Mouse (Mus musculus) fat pad, adult 2 months (tissue): ENCODE measurements around the gene Lamtor3.
"Not testable (repeated sequence)": the region's sequence is repeated elsewhere in the genome, so short reads cannot be mapped to it uniquely, and the experiment has no call there.

ENCODE experiments used
- DNase-seq: peaks from one replicate; pipeline ENCODE4 v3.0.0-alpha.2; 2011; ENCODE audit warnings: low read depth, low spot score; ENCODE audit errors: extremely low read depth

Gene Lamtor3

GRCm38 (mm10) chr3:137959456-137959855, 41.1 kb downstream of the Lamtor3 start:
- DNase-seq, result no peak

GRCm38 (mm10) chr3:137961736-137962385, 43.6 kb downstream of the Lamtor3 start:
- no peak for DNase-seq

DNA sequence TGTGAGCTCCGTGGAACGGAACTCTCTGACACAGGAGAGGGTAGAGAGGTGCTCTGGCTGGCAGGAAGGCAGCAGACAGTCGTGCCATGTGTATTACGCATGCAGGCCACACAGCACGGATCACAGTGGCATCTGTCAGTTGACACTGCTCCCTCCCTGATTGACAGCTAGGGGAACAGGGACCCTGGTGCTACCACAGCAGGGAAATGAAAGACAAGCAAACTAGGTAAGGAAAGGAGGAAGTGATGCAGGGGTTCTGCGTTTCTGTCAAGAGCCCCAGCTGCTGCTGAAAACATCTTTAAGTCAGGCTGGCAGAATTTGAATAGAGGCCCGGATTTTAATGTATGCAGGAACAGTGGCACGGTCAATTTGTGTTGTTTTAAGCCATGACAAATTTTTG, 45.2 kb downstream of the Lamtor3 start:
- no peak for DNase-seq

- DNase-seq, result not testable (repeated sequence)
Observed at GRCm38 (mm10) chr3:137964014-137964413, 45.7 kb downstream of the Lamtor3 start.

GRCm38 (mm10) chr3:137968105-137968819, 50.0 kb downstream of the Lamtor3 start:
- no peak for DNase-seq

DNA sequence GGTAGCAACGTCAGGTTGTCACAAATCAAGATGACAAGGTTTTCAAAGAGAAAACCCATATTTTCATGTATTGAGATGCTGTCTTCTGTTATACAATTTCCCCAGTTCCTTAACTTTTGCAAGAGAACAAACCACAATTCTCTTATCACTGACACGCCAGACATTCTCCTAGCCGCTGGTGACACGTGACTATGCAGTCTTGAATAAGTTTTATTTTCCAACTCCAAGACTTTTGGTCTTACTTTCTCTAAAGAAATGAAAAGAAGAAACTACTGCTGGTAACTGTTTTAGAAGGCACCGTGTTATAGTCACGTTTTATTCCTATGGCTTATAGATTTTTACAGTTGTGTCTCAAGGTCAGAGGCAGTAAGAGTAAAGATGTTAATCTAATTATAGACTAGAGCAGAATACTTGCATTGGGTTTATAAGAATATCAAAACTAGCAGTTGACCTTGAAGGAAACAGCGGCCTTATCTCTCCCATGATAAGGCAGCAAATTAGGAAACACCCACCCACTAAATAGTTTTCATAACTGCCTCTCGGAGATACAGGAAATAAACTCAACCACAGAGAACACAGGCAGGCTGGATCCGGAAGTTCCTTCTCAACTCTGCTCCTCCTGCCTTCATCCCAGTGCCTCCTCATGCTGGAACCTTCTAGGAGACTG, 50.6 kb downstream of the Lamtor3 start:
- no peak for DNase-seq

DNA sequence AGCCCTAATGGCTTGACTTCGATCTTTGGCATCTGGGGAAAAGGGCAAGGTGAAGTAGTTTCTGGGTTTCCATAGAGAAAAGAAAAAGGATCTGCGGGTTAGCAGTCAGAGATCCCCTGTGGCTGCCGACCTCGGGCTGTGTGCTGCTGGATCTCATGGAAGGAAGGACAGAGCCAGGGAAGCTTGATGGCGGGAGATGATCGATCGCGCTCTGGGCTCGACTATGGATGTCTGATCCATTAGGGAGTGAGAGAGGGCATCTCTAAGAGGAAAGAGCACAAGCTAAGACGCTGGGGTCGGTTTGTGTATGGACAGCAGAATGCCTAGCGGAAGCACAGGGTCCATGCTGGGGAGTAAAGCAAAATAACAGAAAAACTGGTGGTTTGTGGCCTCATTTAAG, 51.6 kb downstream of the Lamtor3 start:
- DNase-seq, result no peak

DNA sequence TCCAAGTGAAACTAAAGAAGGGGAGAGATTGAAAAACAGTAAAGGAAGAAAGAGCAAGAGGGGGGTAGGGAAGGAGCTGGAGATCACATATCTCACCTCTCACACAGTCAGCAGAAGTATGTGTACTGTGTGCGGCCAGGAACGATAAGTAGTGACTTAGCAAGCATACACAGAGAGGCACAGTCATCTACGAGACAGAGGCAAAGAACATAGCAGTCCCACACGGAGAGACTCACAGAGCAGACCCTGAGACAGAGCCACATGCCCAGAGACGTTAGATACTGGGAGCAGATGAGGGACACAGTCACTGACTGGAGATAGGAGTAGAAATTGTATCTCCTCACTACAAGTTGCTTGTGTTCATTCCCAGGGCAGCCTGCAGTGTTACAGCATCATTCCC, 53.9 kb downstream of the Lamtor3 start:
- DNase-seq, result no peak

DNA sequence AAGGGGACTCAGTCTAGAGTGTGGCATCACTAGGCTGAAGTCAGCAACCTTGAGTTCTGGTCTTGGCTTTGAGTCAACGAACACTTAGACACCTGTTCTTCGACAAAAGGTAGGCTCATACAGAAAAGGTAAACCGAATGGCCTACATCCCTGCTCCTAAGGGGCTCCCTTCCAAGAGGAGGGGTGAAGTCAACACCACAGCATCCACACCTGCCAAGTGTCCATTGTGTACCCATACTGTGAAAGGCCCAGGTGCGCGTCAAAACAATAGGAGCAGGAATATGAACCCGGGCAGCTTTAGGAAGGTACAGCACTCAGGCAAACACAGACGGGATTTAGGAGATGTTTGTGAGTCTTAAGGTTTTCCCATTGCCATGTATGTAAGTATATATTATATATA, 54.7 kb downstream of the Lamtor3 start:
- DNase-seq, result no peak

- no peak for DNase-seq
Observed at GRCm38 (mm10) chr3:137974306-137974705, 56.0 kb downstream of the Lamtor3 start.

DNA sequence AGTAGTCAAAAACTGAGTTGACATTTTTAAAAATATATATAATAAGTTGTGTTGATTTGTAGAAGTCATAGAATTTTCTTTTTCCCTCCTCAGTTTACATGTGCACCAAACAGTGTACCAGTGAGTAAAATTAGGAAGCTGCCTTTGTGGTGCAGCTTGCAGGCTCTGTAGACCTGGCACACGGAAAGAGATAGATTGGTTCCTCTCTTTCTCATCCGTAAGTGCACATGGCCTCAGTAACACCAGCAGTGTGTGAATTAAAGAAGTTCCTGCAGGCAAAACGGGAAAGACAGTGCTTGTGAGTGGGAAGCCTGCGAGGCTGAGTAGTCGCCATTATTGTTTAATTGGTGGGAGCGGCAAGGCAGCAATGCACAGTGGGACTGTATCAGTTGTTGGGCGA, 57.1 kb downstream of the Lamtor3 start:
- no peak for DNase-seq

GRCm38 (mm10) chr3:137975856-137976423, 57.6 kb downstream of the Lamtor3 start:
- no peak for DNase-seq

DNA sequence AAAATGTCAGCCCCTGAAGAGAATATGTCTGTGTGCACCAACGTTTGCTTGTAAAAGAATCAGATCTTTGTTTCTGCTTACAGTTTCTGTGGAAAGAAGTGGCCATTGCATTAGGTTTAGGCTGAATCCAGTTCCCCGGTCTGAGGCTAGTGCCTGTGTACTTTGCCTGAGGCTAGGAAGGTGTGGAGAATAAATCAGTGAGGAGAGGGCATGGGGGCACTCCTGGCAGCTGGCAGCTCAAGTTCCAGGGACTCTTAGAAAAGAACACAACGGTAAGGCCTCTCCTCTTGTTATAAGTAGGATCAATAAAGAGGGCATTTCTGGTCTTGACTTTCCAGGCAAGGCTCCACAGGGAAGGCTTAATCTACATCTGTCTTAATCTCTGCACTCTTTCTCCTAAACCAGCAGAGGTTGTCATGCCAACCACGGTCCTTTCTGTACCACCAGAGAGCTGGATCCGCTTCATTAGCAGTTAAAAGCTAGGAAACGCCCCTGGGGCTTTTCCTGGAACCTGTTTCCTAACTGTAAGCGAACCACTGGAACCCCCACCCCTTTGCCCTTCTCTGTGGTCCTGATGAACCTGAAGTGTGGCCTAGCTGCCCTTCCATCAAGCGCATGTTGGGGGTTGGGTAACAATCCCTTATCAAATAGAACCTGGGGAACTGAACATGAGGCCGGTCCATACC, 58.8 kb downstream of the Lamtor3 start:
- DNase-seq, result no peak

DNA sequence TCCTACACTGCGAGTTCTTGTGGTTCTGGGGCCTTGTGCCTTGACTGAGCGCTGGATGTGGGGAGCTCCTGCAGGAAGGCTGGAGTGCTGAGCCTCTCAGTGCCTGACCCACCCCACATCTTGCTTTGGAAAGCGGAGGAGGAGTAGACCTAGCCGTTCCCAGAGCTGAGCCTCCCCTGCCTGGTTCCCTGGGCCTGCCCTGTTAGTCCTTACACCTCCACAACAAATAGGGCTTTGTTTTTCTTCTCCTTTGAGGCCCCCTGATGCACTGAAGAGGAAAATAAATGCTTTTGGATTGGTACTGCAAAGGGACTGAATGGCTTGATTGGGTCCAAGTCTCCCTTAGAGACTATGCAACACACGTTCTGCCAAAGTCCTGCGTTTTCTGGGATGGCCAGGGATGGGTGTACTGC, 59.3 kb downstream of the Lamtor3 start:
- no peak for DNase-seq

GRCm38 (mm10) chr3:137978233-137978632, 59.9 kb downstream of the Lamtor3 start:
- DNase-seq, result no peak
